Mouse (Mus musculus) forebrain, embryonic 12.5 days (tissue): ENCODE results near the gene Myl3. TPM values are rescaled to one million over a fixed set of nuclear protein-coding genes. Genes with fewer than 3 reads are reported as not detected.

Experiments
- ATAC-seq: fragments of 200-750 bp; cut with Nextera tagmentation; 2 replicates; pipeline ENCODE4 v1.8.0; 2017; ENCODE audit warnings: moderate TSS enrichment; ENCODE audit not compliant: low FRiP score
- H3K27ac ChIP-seq: fragments of 300-500 bp; sonication (generic); 2 replicates; pipeline ENCODE4 v1.5.1; 2016; ENCODE audit warnings: mild to moderate bottlenecking
- H3K27me3 ChIP-seq: fragments of 300-500 bp; sonication (generic); 2 replicates; pipeline ENCODE4 v1.6.1; 2016; ENCODE audit warnings: mild to moderate bottlenecking
- H3K36me3 ChIP-seq: fragments of 300-500 bp; sonication (generic); replicated peaks from 2 replicates; pipeline ENCODE4 v1.6.1; 2016; ENCODE audit warnings: mild to moderate bottlenecking
- H3K4me1 ChIP-seq: fragments of 300-500 bp; sonication (generic); 2 replicates; pipeline ENCODE4 v1.6.1; 2016
- H3K4me2 ChIP-seq: fragments of 300-500 bp; sonication (generic); 2 replicates; pipeline ENCODE4 v1.6.1; 2016; ENCODE audit warnings: mild to moderate bottlenecking, moderate library complexity
- H3K4me3 ChIP-seq: fragments of 300-500 bp; sonication (generic); replicated peaks from 2 replicates; pipeline ENCODE4 v1.5.1; 2016; ENCODE audit warnings: mild to moderate bottlenecking
- H3K9ac ChIP-seq: fragments of 300-500 bp; sonication (generic); 2 replicates; pipeline ENCODE4 v1.6.1; 2016; ENCODE audit warnings: mild to moderate bottlenecking
- H3K9me3 ChIP-seq: fragments of 300-500 bp; sonication (generic); 2 replicates; pipeline ENCODE4 v1.6.1; 2016
- WGBS: fragments of 180-500 bp; shearing (Covaris S2); methylation state at CpG from one replicate; pipeline ENCODE4 v1.1.7; 2016; 5-methylcytosine and 5-hydroxymethylcytosine counted together
- polyA plus RNA-seq: library from polyadenylated mRNA; unstranded; fragments of >200 nt; fragmentation: Nextera tagmentation; extraction: Ambion mirVana; gene quantifications from 2 replicates; pipeline ENCODE4 v1.2.1, GENCODE M21; 2016

The Myl3 gene
- polyA plus RNA-seq, 1 experiment from 2014 or later: 1.3 TPM

DNA sequence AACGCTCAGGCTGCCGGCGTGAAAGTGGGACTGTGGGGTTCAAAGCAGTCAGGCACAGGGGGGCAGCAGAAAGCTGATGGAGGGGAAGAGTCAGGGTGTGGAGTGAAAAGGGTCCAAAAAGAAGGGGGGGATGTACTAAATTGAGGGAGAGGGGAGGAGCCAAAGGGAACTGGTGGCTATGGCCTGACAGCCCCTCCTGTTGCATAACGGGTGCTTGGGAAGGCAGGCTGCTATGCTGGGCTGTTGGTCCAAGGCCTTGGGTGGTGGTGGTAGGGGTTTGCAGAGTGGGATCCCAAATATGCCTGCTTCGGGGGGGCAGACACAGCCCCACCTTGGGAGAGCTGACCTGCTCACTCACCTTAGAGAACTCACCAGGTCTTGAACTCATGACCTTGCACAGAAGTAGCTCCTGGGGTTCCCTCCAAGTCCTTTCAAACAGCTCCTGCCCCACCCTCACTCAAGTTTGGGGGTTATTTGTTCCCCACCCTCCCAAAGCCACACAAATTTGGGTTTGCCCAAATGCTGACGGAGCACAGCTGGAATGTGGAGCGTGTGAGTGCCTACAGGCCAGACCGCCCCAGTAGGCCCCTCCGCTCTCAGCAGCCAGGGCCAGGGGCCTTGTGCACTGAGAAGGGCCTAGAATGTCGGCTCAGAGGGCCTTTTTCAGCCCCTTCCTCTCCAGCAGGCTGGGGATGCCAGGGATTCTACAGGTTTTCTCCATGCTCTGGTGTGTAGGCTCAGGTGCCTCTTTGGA lies 33.8 kb downstream of the Myl3 start:
- H3K9me3 ChIP-seq: no peaks in the 10 kb centered on the region
- H3K36me3 ChIP-seq: no peaks in the 10 kb centered on the region
- ATAC-seq: no peak
- H3K27ac ChIP-seq: no peak overlapping the region
- peaks cover 1% of the 10 kb centered on the region; the same call in 1 of the 2 replicates for H3K4me1 ChIP-seq
- H3K9ac ChIP-seq: no peak overlapping the region
- H3K27me3 ChIP-seq: peaks cover 8% of the 10 kb centered on the region
- 80% methylated on average over 10 of the region's 10 CpGs for WGBS
- no peak overlapping the region for H3K4me2 ChIP-seq
- H3K4me3 ChIP-seq: no peak overlapping the region

DNA sequence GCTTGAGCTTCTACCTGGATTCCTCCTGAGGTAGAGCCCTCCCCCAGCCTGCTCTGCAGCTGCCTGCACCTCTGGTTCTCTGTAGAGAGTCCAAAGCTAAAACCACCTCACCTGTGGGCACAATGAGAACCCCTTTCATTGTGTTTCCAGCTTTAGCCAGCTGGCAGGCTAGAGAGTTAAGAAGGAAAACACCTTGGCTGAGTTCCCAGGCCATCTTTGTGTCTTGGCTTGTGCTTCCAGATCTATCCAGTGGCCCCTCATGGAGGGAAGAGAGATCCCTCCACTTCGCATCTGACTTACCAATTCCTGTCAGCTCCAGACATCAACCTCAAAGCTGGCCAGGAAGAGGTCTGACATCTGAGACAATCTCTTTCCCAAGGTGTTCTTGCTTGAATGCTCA lies 36.4 kb downstream of the Myl3 start:
- Histone ChIP-seq H3K36me3 (no peaks in the 10 kb centered on the region), H3K4me2 (no peak overlapping the region), H3K4me3 (no peak overlapping the region), H3K4me1 (peaks cover 12% of the 10 kb centered on the region), H3K9me3 (no peaks in the 10 kb centered on the region), H3K9ac (no peak overlapping the region), H3K27me3 (peaks cover 19% of the 10 kb centered on the region), H3K27ac (no peak overlapping the region)
- no peak for ATAC-seq
- WGBS: 100% methylated on average over 1 of the region's 1 CpGs

DNA sequence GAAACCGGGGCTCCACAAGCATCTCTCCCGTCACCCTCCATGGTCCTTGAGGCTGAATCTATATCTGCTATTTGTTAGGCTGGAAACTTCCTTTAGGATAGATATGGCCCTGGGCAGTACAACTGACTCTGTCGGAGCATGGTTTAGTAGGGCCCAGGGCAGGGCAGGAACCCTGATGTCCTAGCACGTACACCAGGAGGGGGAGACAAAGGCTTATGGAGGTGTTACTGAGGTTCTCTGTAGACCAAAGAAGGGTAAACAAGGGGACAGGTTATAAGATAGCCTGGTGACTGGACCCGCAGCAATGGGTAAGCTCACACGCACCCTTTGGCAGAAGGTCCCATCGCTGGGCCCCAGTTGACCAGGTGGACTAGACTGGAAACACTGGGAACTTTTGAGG lies 36.9 kb downstream of the Myl3 start:
- 81% methylated on average over 7 of the region's 7 CpGs for WGBS

DNA sequence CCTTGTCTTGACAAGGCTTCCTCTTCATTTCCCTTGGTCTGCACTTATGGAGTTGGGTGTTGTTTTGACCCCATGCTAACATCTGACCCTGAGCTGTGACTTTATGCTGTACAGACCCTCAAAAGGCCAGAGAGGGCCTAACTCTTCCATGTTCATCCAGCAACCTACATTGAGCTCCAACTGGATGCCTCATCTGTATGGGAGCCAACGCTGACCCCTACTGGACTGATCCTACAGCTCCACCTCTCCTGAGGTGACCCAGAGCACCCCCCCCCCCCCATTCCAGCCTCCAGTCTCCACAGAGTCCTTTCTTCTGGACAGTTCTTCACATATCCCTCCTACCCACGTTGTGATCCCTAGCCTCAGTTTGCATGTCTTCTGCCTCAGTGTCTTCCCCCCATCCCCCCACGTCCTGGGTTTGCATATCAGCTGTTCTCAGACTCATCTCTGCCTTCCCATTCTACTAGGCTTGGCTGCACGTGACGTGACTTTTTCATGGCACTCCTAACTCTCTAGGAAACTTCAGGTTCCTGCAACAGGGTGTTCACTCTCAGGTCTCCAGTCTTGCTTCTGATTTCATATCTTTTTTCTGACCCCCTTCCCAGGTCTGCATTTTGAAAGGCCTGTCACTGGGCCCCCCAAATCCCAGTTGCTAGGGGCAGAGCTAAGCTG lies 37.7 kb downstream of the Myl3 start:
- Histone ChIP-seq H3K4me2 (no peak overlapping the region), H3K27ac (no peak overlapping the region), H3K9me3 (no peaks in the 10 kb centered on the region), H3K4me3 (no peak overlapping the region), H3K4me1 (peaks cover 12% of the 10 kb centered on the region), H3K36me3 (no peaks in the 10 kb centered on the region), H3K27me3 (peaks cover 19% of the 10 kb centered on the region), H3K9ac (no peak overlapping the region)
- WGBS: 62% methylated on average over 5 of the region's 5 CpGs
- ATAC-seq: no peak

More for the DNA sequence above, 36.9 kb downstream of the Myl3 start:
- Histone ChIP-seq H3K9me3 (no peaks in the 10 kb centered on the region), H3K4me1 (peaks cover 12% of the 10 kb centered on the region), H3K27me3 (peaks cover 19% of the 10 kb centered on the region), H3K4me3 (no peak overlapping the region), H3K36me3 (no peaks in the 10 kb centered on the region), H3K9ac (no peak overlapping the region), H3K4me2 (no peak overlapping the region), H3K27ac (no peak overlapping the region)
- no peak for ATAC-seq

DNA sequence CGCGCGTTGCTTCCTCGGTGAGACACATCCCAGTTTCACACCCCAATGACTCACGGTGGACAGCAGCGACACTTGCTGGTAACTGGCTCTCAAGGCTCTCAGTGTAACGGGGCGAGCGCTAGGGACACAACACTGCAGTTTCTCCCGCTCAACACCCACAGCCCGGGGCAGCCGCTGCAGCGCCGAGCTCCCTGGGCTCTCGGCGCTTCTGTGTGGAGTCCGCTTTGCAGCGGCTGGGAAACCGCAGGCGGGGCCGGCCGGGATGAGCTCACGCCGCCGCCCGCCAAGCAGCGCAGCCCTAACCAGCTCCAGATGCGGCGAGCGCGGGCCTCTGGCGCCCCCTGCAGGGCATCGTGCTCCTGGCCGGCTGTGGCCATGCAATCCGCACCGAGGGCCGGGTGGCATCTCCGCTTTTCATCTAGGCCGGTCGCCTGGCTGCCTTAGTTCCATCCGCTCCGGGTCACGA lies 39.6 kb downstream of the Myl3 start:
- Histone ChIP-seq H3K9ac (peak overlapping the region; percentile 59), H3K4me3 (peak overlapping the region; percentile 43), H3K36me3 (no peaks in the 10 kb centered on the region), H3K4me1 (peaks cover 12% of the 10 kb centered on the region), H3K4me2 (peak overlapping the region; percentile 61), H3K27me3 (peaks cover 19% of the 10 kb centered on the region), H3K9me3 (no peaks in the 10 kb centered on the region), H3K27ac (peak overlapping the region; percentile 37; the same call in 1 of the 2 replicates)
- WGBS: under 1% methylated on average over 43 of the region's 43 CpGs
- peak; percentile 95 for ATAC-seq

DNA sequence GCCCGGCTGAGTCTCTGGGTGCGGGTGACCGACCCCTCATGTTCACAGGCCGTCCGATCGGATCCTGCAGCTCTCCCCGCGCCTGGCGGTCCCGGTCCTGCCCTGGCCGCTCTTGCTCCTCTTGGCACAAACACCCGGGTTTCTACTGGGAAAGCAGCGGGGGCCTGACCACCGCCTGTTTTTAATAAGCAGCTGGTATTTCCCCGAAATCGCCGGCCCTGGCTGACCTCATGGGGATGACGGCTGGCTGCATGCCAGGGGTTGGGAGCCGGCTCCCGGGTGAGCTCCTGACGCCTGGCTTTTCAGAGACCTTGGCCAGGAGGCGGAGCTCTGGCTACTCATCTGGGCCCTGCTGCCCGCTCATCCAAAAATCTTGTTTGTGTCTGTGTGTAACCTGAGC lies 40.1 kb downstream of the Myl3 start:
- under 1% methylated on average over 23 of the region's 23 CpGs for WGBS
- Histone ChIP-seq H3K4me1 (peaks cover 12% of the 10 kb centered on the region), H3K9me3 (no peaks in the 10 kb centered on the region), H3K27me3 (peaks cover 19% of the 10 kb centered on the region), H3K36me3 (no peaks in the 10 kb centered on the region), H3K27ac (no peak overlapping the region), H3K9ac (peak overlapping the region; percentile 59), H3K4me2 (peak overlapping the region; percentile 61), H3K4me3 (peak overlapping the region; percentile 43)
- peak; percentile 70 for ATAC-seq

DNA sequence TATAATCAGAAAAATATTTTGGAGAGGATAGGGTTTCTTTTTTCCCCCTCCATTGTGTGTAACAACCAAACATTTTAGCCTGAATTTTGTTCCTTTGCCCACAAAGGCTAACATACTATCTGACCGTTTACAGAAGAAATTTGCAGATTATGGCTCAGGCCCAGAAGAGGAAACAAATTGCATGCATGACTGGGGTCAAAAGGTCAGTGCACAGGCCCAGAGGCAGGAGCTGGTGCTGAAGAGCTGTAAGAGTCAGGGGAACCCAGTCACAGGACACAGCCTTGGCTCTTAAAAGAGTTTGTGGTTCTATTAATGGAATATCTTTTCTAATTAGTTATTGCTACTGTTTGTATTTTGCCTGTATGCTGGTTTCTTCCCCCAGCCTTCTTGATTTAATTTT lies 42.0 kb downstream of the Myl3 start:
- Histone ChIP-seq H3K9ac (no peak overlapping the region), H3K4me2 (no peak overlapping the region), H3K27me3 (peaks cover 19% of the 10 kb centered on the region), H3K9me3 (no peaks in the 10 kb centered on the region), H3K27ac (no peak overlapping the region), H3K4me3 (no peak overlapping the region), H3K36me3 (no peaks in the 10 kb centered on the region), H3K4me1 (peaks cover 12% of the 10 kb centered on the region)
- WGBS: 58% methylated on average over 1 of the region's 1 CpGs
- no peak for ATAC-seq

DNA sequence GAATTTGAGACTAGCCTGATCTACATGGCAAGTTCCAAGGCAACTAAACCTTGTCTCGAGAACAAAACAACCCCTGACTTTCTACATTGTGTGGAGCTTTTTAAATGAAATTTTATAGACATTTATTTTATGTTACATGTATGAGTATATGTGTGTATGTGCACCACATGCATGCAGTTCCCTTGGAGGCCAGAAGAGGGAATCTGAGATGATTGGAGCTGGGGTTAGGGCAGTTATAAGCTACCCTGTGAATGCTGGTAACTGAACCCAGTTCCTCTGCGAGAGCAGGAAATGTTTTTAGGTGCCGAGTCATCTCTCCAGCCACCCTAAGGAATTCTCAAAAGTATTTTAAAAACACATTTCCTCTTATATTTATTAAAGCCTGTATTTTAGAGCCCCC lies 46.5 kb downstream of the Myl3 start:
- H3K9ac ChIP-seq: no peak overlapping the region
- H3K4me2 ChIP-seq: no peak overlapping the region
- no peaks in the 10 kb centered on the region for H3K27me3 ChIP-seq
- H3K36me3 ChIP-seq: no peaks in the 10 kb centered on the region
- WGBS: 91% methylated on average over 3 of the region's 3 CpGs
- ATAC-seq: no peak
- H3K4me3 ChIP-seq: no peak overlapping the region
- no peak overlapping the region for H3K27ac ChIP-seq
- H3K4me1 ChIP-seq: no peaks in the 10 kb centered on the region
- no peaks in the 10 kb centered on the region for H3K9me3 ChIP-seq

DNA sequence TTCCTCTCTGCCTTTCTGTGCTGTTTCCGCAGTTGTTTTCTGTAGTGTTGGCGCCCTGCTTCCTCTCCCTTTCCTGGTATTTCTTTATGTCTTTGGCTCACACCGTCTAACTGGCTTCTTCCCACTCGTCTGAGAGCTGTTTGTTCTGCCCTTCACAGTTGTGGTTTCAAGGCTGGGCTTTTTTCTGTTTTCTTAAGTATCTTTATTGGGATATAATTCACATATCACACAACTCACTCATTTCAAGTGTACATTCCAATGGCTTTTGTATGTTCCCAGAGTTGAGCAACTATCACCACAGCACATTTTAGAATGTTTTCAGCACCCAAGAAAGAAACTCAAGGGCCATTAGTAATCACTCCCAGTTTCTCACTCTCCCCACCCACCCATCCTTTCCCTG lies 48.8 kb downstream of the Myl3 start:
- Histone ChIP-seq H3K4me2 (no peak overlapping the region), H3K4me1 (no peaks in the 10 kb centered on the region), H3K27me3 (no peaks in the 10 kb centered on the region), H3K27ac (no peak overlapping the region), H3K9me3 (no peaks in the 10 kb centered on the region), H3K4me3 (no peak overlapping the region), H3K36me3 (no peaks in the 10 kb centered on the region), H3K9ac (no peak overlapping the region)
- WGBS: 79% methylated on average over 4 of the region's 4 CpGs
- no peak for ATAC-seq

DNA sequence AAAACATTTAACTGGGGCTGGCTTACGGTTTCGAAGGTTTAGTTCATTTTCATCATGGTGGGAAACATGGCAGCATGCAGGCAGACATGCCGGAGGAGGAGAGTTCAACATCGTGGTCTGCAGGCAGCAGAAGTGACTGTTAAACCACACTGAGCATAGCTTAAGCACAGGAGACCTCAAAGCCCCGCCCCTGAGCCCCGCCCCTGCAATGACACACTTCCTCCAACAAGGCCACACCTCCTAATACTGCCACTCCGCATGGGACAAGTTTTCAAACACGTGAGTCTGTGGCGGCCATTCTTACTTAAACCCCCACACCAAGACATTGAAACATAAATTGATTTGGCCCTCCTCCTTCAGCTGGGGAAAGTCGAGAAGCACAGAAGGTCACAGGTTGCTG lies 55.4 kb downstream of the Myl3 start:
- H3K4me3 ChIP-seq: no peak overlapping the region
- H3K9ac ChIP-seq: no peak overlapping the region
- 88% methylated on average over 10 of the region's 10 CpGs for WGBS
- H3K36me3 ChIP-seq: no peaks in the 10 kb centered on the region
- no peak overlapping the region for H3K4me2 ChIP-seq
- no peak overlapping the region for H3K27ac ChIP-seq
- no peak for ATAC-seq
- H3K4me1 ChIP-seq: no peaks in the 10 kb centered on the region
- no peaks in the 10 kb centered on the region for H3K9me3 ChIP-seq
- H3K27me3 ChIP-seq: no peaks in the 10 kb centered on the region

DNA sequence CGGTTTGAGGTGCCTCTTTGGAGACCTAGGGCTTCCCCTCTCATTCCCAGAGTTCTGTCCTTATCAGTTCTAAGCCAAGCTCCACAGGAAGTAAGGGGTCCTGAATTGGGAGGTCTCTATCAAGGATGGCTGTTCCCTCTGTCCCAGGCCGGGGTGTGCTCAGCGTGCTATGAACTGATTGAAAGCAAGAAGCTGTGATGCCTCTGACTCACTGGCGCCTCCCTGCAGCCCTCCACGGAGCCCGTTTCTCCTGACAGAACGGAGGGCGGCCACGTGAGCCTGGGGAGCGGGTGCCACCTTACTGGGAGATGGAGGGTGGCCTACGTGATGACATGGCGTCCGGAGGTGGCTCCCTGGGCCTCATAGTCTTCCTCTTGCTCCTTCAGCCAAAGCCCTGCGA lies 56.2 kb downstream of the Myl3 start, which contains the start of gene Prss42:
TSS of gene Prss42 (plus strand) at position 301 of the 400 bp plus-strand sequence.
- 90% methylated on average over 14 of the region's 14 CpGs for WGBS
- H3K36me3 ChIP-seq: no peaks in the 10 kb centered on the region
- no peak for ATAC-seq
- no peak within 1 kb of the TSS for H3K4me3 ChIP-seq
- H3K4me2 ChIP-seq: no peak within 1 kb of the TSS
- no peaks in the 10 kb centered on the region for H3K27me3 ChIP-seq
- H3K9ac ChIP-seq: no peak within 1 kb of the TSS
- H3K27ac ChIP-seq: no peak within 1 kb of the TSS
- H3K4me1 ChIP-seq: no peaks in the 10 kb centered on the region
- H3K9me3 ChIP-seq: no peaks in the 10 kb centered on the region

DNA sequence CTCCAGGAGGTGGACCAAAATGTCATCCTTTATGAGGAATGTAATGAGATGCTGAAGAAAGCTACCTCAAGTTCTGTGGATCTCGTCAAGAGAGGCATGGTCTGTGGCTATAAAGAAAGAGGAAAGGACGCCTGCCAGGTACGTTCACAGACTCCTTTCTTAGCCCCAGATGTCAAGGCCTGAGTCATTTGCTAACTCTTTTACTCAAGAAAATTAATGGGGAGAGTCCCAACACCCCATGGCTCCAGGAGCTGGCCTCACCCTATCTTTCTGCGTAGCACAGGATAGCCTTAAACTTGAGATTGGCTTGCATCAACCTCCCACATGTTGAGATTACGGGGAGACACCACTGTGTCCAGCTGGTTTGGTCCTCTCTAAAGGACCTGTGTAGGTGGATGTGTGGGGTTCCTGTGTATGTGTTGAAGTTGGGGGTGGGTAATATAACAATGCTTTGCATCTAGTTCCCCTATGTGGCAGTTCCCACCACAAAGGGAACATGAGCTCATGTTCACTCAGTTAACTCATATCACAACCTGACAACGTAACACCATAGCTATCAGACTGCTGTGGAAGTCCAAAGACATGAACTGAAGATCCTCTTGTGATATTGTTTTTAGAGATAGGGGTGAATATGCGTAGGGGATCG lies 59.3 kb downstream of the Myl3 start:
- no peaks in the 10 kb centered on the region for H3K4me1 ChIP-seq
- H3K27me3 ChIP-seq: no peaks in the 10 kb centered on the region
- no peak overlapping the region for H3K27ac ChIP-seq
- no peak overlapping the region for H3K9ac ChIP-seq
- no peaks in the 10 kb centered on the region for H3K9me3 ChIP-seq
- no peak overlapping the region for H3K4me3 ChIP-seq
- 91% methylated on average over 8 of the region's 8 CpGs for WGBS
- no peak for ATAC-seq
- H3K4me2 ChIP-seq: no peak overlapping the region
- H3K36me3 ChIP-seq: no peaks in the 10 kb centered on the region
